Comparison of ENCODE assay signal across 9 mouse cellular contexts in the genomic region with DNA sequence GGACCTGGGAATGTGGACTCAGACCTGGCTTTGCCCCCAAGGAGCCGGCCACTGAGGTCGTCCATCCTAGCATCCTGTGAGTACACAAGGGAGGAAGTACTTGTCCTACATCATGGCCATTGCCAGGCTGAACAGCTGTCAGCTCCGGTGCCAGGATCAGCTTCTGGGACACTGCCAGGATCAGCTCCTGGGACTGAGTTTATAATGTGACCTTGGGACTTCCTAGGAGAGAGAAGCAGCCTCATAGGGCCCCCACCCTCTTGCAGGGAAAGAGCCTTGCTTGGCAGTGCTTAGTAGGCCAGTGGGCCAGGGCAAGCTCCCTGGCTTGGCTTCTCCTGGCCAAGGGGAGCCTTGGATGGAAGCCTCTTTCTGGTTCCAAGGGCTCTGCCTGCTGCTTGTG.
DNase-seq lines count a peak whose midpoint lies in the region; ATAC-seq and TF ChIP-seq lines count a peak whose summit lies in the region.
"Had no signal": no experiment of that assay in that cellular context is flagged by ENCODE, and none has a peak within 500 bp of the region (broad histone marks: within the 10 kb centered on the region; RNA-seq: fewer than 3 reads in every experiment).

No protein-coding gene starts in this region.

- no peak for TF ChIP-seq CTCF in kidney, postnatal 0 days (IDR thresholded peaks at IDR 0.05; ENCODE audit: low read depth)

- H3K27ac ChIP-seq in kidney, postnatal 0 days = no peak overlapping the region
- no peak overlapping the region for H3K27ac ChIP-seq in neural tube, embryonic 15.5 days (replicated peaks)

- H3K4me2 ChIP-seq in kidney, postnatal 0 days (ENCODE audit: low read length) = no peak overlapping the region
- H3K4me2 ChIP-seq in neural tube, embryonic 15.5 days = no peak overlapping the region

- no peak overlapping the region for H3K4me3 ChIP-seq in kidney, postnatal 0 days (replicated peaks; ENCODE audit: low read depth, low read length)
- H3K4me3 ChIP-seq in neural tube, embryonic 15.5 days (replicated peaks) = no peak overlapping the region

- DNase-seq in ovary, adult 18-20 months (ENCODE audit: low spot score) = peak; percentile 73
- DNase-seq in ovary, postnatal 10 days (ENCODE audit: low spot score) = no peak
- DNase-seq in cerebellum, postnatal 25 days = peak; percentile 51 to 54
- DNase-seq in kidney, postnatal 0 days (ENCODE audit: low spot score) = no peak
- DNase-seq in testis, postnatal 10 days (ENCODE audit: low spot score) = peak; percentile 71
- no peak for DNase-seq in layer of hippocampus, postnatal 36 days
- DNase-seq in thymus, postnatal 14 days = no peak

- H3K36me3 ChIP-seq in kidney, postnatal 0 days (ENCODE audit: insufficient read depth, low read length) = no peaks in the 10 kb centered on the region; the same call in 1 of the 2 replicates
- no peaks in the 10 kb centered on the region for H3K36me3 ChIP-seq in neural tube, embryonic 15.5 days
- H3K36me3 ChIP-seq: G1E had no signal

- peaks cover 5% of the 10 kb centered on the region; the same call in 1 of the 2 replicates for H3K4me1 ChIP-seq in kidney, postnatal 0 days (replicated peaks; ENCODE audit: insufficient read depth, low read length)
- 0 out of 2 replicates have a peak, but pooled peaks cover 18% of the 10 kb centered on the region for H3K4me1 ChIP-seq in neural tube, embryonic 15.5 days

- H3K9me3 ChIP-seq in kidney, postnatal 0 days (replicated peaks; ENCODE audit: low read length) = no peaks in the 10 kb centered on the region
- no peaks in the 10 kb centered on the region for H3K9me3 ChIP-seq in neural tube, embryonic 15.5 days (replicated peaks)
- H3K9me3 ChIP-seq: G1E had no signal

- H3K9ac ChIP-seq in kidney, postnatal 0 days (ENCODE audit: low read depth, low read length) = 0 out of 2 replicates have a peak overlapping the region, but pooled peaks have one; percentile 13
- H3K9ac ChIP-seq in neural tube, embryonic 15.5 days (replicated peaks) = no peak overlapping the region

- no peaks in the 10 kb centered on the region for H3K27me3 ChIP-seq in kidney, postnatal 0 days (ENCODE audit: insufficient read depth, low read length)
- H3K27me3 ChIP-seq in neural tube, embryonic 15.5 days (replicated peaks) = no peaks in the 10 kb centered on the region

- no peak for ATAC-seq in kidney, postnatal 0 days (replicated peaks; ENCODE audit: low FRiP score, low read depth)
- ATAC-seq in neural tube, embryonic 15.5 days (ENCODE audit: low FRiP score) = no peak

- WGBS in kidney, postnatal 0 days = 68% methylated on average over 3 of the region's 3 CpGs
- 61% methylated on average over 3 of the region's 3 CpGs for WGBS in neural tube, embryonic 15.5 days

Comparison
In these comparisons a context has a peak if more than half of its experiments do, and no peak if none do; other contexts are left out.
1. DNase-seq: peak in ovary, adult 18-20 months (single experiment), cerebellum, postnatal 25 days (2 of 2) and testis, postnatal 10 days (single experiment); none in ovary, postnatal 10 days (single experiment), kidney, postnatal 0 days (single experiment), layer of hippocampus, postnatal 36 days (0 of 2) and thymus, postnatal 14 days (single experiment).